In the genomic region with DNA sequence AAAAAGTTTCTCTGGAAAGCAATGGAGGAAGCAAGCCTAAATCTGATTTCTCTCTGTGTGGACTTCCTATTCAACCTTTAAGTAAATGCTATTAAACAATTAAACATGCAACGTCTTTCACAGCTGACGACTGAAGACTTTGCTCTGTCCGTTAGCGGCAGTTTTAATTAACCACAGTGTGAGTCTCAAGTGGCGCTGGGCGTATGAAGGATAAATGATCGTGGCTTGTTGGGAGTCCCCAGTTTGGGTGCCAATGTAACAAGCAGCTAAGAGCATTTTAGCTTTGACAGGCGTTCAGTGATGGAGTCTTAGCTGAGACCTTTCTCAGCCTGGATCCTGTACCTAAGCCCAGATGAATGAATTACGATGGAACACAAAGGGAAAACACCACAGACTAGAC, we compare ENCODE assay signal across 16 mouse cellular contexts. TPM values are rescaled to one million over a fixed set of nuclear protein-coding genes. Genes with fewer than 3 reads are reported as not detected.
"Had no signal": no experiment of that assay in that cellular context is flagged by ENCODE, and none has a peak within 500 bp of the region (broad histone marks: within the 10 kb centered on the region; RNA-seq: fewer than 3 reads in every experiment).

No protein-coding gene starts in this region.

- H3K4me2 ChIP-seq: limb, embryonic 12.5 days; neural tube, embryonic 13.5 days had no signal

- H3K4me3 ChIP-seq: limb, embryonic 12.5 days; neural tube, embryonic 13.5 days had no signal

- H3K27ac ChIP-seq: limb, embryonic 12.5 days; liver, embryonic 14.5 days; neural tube, embryonic 13.5 days; stomach, postnatal 0 days had no signal

- H3K36me3 ChIP-seq: limb, embryonic 12.5 days; neural tube, embryonic 13.5 days had no signal

- DNase-seq: kidney, adult 8-10 months; kidney, postnatal 25 days; liver; lung, adult 18-20 months; right cerebral cortex, adult 18-20 months; right cerebral cortex, postnatal 25 days; thymus, postnatal 4 days had no signal

- ATAC-seq: intestine, postnatal 0 days had no signal

- H3K9me3 ChIP-seq: limb, embryonic 12.5 days; neural tube, embryonic 13.5 days had no signal

- H3K9ac ChIP-seq: limb, embryonic 12.5 days; liver, embryonic 14.5 days; neural tube, embryonic 13.5 days had no signal

RNA-seq across cellular contexts. Expression of a gene that starts 52.7 kb away (rescaled TPM):
- total RNA-seq: megakaryocyte-erythroid progenitor cell, adult 5-6 weeks had no signal
- polyA plus RNA-seq: intestine, postnatal 0 days; kidney, embryonic 16.5 days; limb, embryonic 12.5 days; liver, embryonic 14.5 days; lung, embryonic 16.5 days; small intestine, adult 2 months; stomach, postnatal 0 days had no signal
